7 mouse cellular contexts compared by ENCODE assay signal in genomic region chr9:113990547-113991248, GRCm38 (mm10). TPM values are rescaled to one million over a fixed set of nuclear protein-coding genes. Genes with fewer than 3 reads are reported as not detected.
DNase-seq lines count a peak whose midpoint lies in the region; ATAC-seq and TF ChIP-seq lines count a peak whose summit lies in the region.

No protein-coding gene starts in this region.

- 18% methylated on average over 18 of the region's 18 CpGs for WGBS in intestine, embryonic 16.5 days
- 31% methylated on average over 18 of the region's 18 CpGs for WGBS in midbrain, embryonic 12.5 days
- 9% methylated on average over 18 of the region's 18 CpGs for WGBS in small intestine, adult 2 months

- H3K4me3 ChIP-seq in intestine, embryonic 16.5 days (ENCODE audit: low read length) = peak overlapping the region; percentile 25
- 0 out of 2 replicates have a peak overlapping the region, but pooled peaks have one; percentile 14 for H3K4me3 ChIP-seq in midbrain, embryonic 12.5 days
- H3K4me3 ChIP-seq in small intestine, adult 2 months (ENCODE audit: low read depth, low read length) = peak overlapping the region; percentile 3

- H3K36me3 ChIP-seq in intestine, embryonic 16.5 days (ENCODE audit: control insufficient read depth, insufficient read depth, low read length) = no peaks in the 10 kb centered on the region
- H3K36me3 ChIP-seq in midbrain, embryonic 12.5 days = no peaks in the 10 kb centered on the region
- no peaks in the 10 kb centered on the region for H3K36me3 ChIP-seq in small intestine, adult 2 months (ENCODE audit: control insufficient read depth, insufficient read depth, low read length)

- peak; percentile 64 for DNase-seq in adrenal gland, adult 8-10 months
- DNase-seq in embryo, embryonic 9.5 days (ENCODE audit: extremely low spot score) = peak; percentile 82
- DNase-seq in gastrocnemius, postnatal 4 days (ENCODE audit: low spot score in 2 of 2) = peak; percentile 71 to 81
- peak; percentile 88 for DNase-seq in left cerebral cortex, postnatal 4 days

- no peak overlapping the region for H3K27ac ChIP-seq in intestine, embryonic 16.5 days (ENCODE audit: low read length)
- no peak overlapping the region for H3K27ac ChIP-seq in midbrain, embryonic 12.5 days (replicated peaks)
- no peak overlapping the region for H3K27ac ChIP-seq in small intestine, adult 2 months (ENCODE audit: insufficient read depth, low read depth, low read length)

- no peak for TF ChIP-seq POLR2A in small intestine, adult 2 months (IDR thresholded peaks at IDR 0.05; ENCODE audit: low read depth, low read length)

- ATAC-seq in intestine, embryonic 16.5 days = peak; percentile 93
- peak; percentile 63 for ATAC-seq in midbrain, embryonic 12.5 days (ENCODE audit: low FRiP score, low read depth)

- no peaks in the 10 kb centered on the region for H3K9me3 ChIP-seq in intestine, embryonic 16.5 days (ENCODE audit: control insufficient read depth, low read length)
- H3K9me3 ChIP-seq in midbrain, embryonic 12.5 days = no peaks in the 10 kb centered on the region

- intact Hi-C loops in left cerebral cortex, postnatal 4 days (cut with DNase I) = loop anchor here (5.0 kb wide), 2 partner anchors 122 to 392 kb away; no protein-coding TSS in a partner anchor

- peak; percentile 94; the same call in 1 of the 2 replicates for TF ChIP-seq CTCF in small intestine, adult 2 months (IDR thresholded peaks at IDR 0.05; ENCODE audit: extremely low read depth, insufficient read length, insufficient replicate concordance, low read depth, low read length)

- H3K4me2 ChIP-seq in intestine, embryonic 16.5 days (ENCODE audit: low read depth, low read length) = peak overlapping the region; percentile 50
- H3K4me2 ChIP-seq in midbrain, embryonic 12.5 days (replicated peaks) = peak overlapping the region; percentile 23; the same call in 1 of the 2 replicates

- H3K27me3 ChIP-seq in intestine, embryonic 16.5 days (replicated peaks; ENCODE audit: control insufficient read depth, insufficient read depth, low read length) = no peaks in the 10 kb centered on the region
- H3K27me3 ChIP-seq in midbrain, embryonic 12.5 days = no peaks in the 10 kb centered on the region
- H3K27me3 ChIP-seq in small intestine, adult 2 months (ENCODE audit: control insufficient read depth, insufficient read depth, low read length) = no peaks in the 10 kb centered on the region

- H3K4me1 ChIP-seq in intestine, embryonic 16.5 days (ENCODE audit: control insufficient read depth, insufficient read depth, low read length) = no peaks in the 10 kb centered on the region
- H3K4me1 ChIP-seq in midbrain, embryonic 12.5 days = no peaks in the 10 kb centered on the region
- no peaks in the 10 kb centered on the region; the same call in 1 of the 2 replicates for H3K4me1 ChIP-seq in small intestine, adult 2 months (ENCODE audit: control insufficient read depth, insufficient read depth, insufficient read length, low read length)

- H3K9ac ChIP-seq in intestine, embryonic 16.5 days (ENCODE audit: low read depth, low read length) = peak overlapping the region; percentile 34; the same call in 1 of the 2 replicates
- no peak overlapping the region for H3K9ac ChIP-seq in midbrain, embryonic 12.5 days (replicated peaks)

RNA-seq across cellular contexts. Expression of gene Fbxl2, which starts 55.3 kb away (rescaled TPM):
- 1 to 10 TPM; 2.1 to 5.5 (median 3.6) TPM for total RNA-seq in adrenal gland, adult 8-10 months (2022)
- 1 to 10 TPM; 3.9 to 4.0 TPM for total RNA-seq in gastrocnemius, postnatal 4 days (2021)
- 2.7 TPM in 2 replicates for polyA plus RNA-seq in intestine, embryonic 16.5 days (2015; fragmentation: Nextera tagmentation; extraction: Ambion mirVana)
- 10 to 100 TPM; 39.1 to 40.0 TPM for total RNA-seq in left cerebral cortex, postnatal 4 days (2021)
- 7.2 and 11.9 TPM in 2 replicates for polyA plus RNA-seq in midbrain, embryonic 12.5 days (2016; fragmentation: Nextera tagmentation; extraction: Ambion mirVana)
- polyA plus RNA-seq in small intestine, adult 2 months (2012; rRNA removed) = 0.81 and 1.2 TPM in 2 replicates

RNA-seq across cellular contexts. Expression of gene Ubp1, which starts 60.0 kb away (rescaled TPM):
- 10 to 100 TPM; 47.4 to 79.2 (median 66.6) TPM for total RNA-seq in adrenal gland, adult 8-10 months (2022)
- total RNA-seq in gastrocnemius, postnatal 4 days (2021) = 10 to 100 TPM; 37.0 to 42.3 TPM
- polyA plus RNA-seq in intestine, embryonic 16.5 days (2015; fragmentation: Nextera tagmentation; extraction: Ambion mirVana) = 17.3 and 22.2 TPM in 2 replicates
- total RNA-seq in left cerebral cortex, postnatal 4 days (2021) = 10 to 100 TPM; 81.9 to 88.8 TPM
- polyA plus RNA-seq in midbrain, embryonic 12.5 days (2016; fragmentation: Nextera tagmentation; extraction: Ambion mirVana) = 47.5 and 50.7 TPM in 2 replicates
- polyA plus RNA-seq in small intestine, adult 2 months (2012; rRNA removed) = 16.0 and 28.3 TPM in 2 replicates

Comparison
In these comparisons a context has a peak if more than half of its experiments do, and no peak if none do; other contexts are left out.
1. RNA of gene Fbxl2, which starts 55.3 kb away (total RNA-seq): 39.1 to 40.0 TPM in left cerebral cortex, postnatal 4 days; 2.1 to 5.5 TPM in adrenal gland, adult 8-10 months and 3.9 to 4.0 TPM in gastrocnemius, postnatal 4 days; every median in the first group is over 4 times any median in the second.
2. Peak in every context shown above with its lines, with median percentiles within 50 percentile points of each other: DNase-seq and H3K4me3 ChIP-seq.